Mouse (Mus musculus) gonadal fat pad, adult 2 months (tissue): Measurements from ENCODE around the gene Dusp1. TPM values are rescaled to one million over a fixed set of nuclear protein-coding genes. Genes with fewer than 3 reads are reported as not detected.

Source experiments
- DNase-seq: peaks from one replicate; pipeline ENCODE4 v3.0.0-alpha.2; 2012; ENCODE audit warnings: low read depth
- polyA plus RNA-seq: library from polyadenylated mRNA; depleted of rRNA; stranded (reverse); fragments of >200 nt; gene quantifications from 2 replicates; pipeline ENCODE4 v1.2.3, GENCODE M21; 2012

Dusp1 gene
- polyA plus RNA-seq, 1 experiment: 85.9 TPM

DNA sequence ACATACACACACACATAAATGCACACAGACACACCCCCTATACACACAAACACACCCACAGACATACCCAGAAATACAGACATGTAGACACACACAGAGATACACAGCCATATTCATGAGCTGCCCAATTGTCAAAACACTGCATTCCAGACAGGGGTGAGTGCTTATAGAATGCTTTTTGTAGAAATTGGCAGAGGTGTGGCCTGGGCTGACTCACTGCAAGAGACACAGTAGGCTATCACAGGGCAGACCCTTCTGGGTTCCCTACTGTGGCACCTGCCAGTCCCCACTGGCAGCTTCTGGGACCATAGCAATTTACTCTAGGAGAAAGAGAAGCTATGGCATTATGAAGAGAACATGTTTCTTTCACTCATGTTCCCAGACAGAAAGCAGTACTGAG is 37.6 kb downstream of the Dusp1 start:
- DNase-seq: no peak

DNA sequence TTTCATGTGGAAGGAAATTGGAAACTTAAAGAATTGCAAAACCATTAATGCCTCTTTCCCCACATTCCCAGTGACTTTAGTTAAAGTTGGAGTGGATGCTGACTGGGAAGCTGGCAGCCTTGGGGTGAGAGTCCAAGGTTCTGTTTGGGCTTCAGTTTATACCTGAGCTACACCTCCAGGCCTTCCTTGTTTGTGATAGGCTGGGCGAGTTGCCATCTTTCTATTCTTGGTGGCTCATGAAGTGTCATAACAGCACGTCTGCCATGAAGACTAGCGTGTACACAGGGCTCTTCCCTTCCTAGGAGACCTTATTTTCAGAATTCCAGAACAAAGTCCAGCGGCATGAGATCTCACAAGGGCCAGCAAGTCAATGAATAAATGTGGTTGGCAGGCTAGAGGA is 39.2 kb downstream of the Dusp1 start:
- DNase-seq: no peak

DNA sequence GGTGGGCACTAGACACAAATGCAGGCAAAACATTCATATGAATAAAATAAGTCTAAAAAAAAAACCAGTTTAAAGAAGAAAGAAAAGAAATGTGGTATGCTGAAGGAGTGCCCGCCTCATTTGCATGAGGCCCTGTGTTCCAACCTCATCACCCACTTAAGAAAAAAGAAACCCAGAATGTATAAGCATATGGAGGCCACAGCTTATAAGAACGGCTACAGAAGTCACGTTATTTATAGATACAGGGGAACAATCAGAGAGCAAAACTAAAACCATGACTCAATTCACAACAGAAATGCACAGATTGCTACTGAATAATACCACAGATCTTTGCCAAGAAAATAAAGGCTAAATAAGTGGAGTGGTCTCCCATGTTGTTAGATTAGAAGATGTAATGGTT is 43.6 kb downstream of the Dusp1 start:
- DNase-seq: no peak

DNA sequence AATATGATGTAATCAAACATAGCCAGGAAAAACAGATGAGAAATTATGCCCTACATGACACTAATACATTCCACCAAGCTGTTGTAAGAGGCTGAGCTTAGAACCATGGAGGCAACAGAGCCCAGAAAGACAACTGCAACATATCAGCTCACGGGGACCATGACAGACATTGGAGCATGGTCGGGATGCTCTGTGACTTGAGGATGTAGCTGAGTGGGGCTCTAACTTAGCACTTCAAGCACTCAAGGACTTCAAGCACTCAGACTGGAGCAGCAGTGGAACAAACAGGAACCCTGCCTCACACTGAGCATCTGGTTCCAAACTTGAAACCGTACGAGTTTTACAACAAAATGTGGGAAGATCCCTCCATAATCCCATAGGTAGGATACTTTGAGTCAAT is 46.3 kb downstream of the Dusp1 start:
- DNase-seq: no peak

DNA sequence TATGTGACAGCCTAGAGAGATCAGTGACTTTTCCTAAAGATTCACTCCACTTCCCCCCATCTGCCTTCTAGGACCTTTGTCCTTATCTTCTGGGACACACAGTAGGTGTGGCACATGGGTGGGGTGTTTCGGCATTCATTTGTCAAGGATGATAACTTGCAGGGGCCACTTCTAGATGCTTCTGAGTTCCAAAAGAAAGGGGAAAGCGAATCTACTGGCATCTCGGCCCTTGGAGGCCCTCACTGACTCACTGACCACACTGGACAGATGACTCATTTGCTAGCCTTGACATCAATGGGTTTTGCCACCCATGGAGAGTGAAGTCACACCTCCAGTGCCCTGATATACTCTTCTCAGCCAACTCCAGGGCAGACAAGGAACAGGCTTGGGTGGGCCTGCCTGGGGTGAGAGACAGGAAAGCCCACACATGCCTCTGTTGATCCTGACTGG is 47.3 kb downstream of the Dusp1 start:
- no peak for DNase-seq

DNA sequence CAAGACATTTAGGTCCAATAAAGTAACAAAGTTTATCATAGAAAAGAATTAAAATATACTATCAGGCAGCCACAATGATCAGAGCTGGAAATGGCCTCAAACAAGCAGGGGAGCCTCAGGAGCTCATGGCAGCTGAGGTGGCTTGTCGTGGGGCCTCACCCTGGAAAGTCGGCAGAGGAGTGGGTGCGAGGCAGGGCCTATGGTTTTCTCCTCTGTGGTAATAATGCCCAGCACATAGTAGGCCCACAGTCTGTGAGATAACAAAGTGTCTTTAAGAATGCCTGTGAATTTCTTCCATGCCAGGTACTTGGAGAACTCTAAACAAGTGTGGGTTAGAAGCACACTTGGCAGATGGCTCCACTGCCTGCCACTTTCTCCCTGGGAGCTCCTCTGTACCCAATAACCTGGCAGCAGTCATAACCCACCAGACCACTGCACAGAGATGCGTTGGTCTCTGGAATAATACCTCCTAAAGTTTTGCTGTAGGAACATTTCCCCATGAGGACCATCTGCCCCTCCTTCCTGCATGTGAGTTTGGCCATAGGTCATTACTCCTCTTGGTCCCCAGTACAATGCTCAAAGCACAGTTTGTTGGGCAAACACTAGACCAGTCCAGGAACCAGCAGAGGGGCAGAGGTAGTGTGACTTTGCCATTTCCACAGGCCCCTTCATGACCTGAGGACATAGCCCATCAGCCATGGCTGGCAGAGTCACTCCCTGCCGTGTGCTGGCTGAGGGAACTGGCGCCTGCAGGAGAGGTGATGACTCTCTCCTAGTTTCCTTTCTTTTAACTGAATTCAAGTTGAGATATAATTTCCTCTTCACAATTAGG is 48.3 kb downstream of the Dusp1 start:
- DNase-seq: no peak

DNA sequence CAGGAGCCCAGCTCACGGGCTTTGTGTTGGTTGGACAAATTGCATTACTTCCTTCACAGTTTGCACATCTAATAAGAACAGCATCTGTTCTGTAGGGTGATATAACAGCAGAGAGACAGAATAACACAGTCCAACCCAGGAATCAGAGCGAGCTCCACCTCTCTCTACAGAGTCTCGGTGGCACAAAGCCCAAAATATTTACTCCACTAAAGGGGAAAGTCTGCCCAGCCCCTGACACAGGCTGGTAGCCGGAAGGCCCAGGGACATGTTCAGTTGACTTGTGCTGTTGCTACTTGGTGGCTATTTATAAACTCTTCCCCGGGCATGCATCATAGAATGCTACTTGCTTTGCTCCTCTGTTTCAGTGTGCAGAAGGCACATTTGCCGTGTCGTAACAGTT is 49.0 kb downstream of the Dusp1 start:
- no peak for DNase-seq

DNA sequence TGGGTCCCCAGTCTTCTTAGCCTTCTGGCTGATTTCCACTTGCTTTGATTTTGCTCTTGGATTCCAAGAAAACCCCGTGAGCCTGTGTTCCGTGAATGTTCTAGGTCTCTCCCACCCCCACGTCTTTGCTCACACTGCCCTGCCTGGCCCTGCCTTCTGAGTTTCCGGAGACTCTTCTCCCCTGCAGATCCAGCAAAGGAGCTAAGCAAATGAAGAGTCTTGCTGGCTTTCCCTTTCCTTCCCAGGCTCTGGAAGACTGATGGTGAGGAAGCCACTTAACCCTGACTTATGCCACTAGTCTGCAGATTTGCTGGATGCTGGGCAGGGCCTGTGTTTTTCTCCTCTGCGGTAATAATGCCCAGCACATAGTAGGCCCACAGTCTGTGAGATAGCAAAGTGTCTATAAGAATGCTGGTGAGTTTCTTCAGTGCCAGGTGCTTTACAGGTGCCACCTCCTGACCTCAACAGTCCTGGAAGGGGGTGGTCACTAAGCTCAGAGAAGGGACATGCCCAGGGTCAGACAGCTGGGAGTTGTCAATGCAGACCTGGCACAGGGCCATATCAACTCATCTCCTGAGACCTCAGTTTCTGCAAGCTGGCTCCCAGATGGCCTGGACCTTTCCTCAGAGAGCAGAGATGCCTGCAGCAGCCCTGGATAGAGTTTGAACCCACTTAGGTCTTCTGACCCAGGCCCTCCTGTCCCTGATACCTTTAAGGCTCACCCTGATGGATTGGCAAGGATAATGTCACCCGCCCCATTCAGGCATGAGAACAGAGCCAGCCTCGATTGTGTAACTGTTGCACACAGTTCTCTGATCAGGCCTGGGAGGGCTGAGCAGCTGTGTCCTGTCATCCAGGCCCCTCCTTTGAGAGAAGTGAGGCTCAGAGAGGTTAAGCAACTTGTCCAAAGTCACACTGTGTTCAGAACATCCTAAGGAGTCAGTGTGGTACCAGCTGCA is 49.8 kb downstream of the Dusp1 start:
- no peak for DNase-seq

DNA sequence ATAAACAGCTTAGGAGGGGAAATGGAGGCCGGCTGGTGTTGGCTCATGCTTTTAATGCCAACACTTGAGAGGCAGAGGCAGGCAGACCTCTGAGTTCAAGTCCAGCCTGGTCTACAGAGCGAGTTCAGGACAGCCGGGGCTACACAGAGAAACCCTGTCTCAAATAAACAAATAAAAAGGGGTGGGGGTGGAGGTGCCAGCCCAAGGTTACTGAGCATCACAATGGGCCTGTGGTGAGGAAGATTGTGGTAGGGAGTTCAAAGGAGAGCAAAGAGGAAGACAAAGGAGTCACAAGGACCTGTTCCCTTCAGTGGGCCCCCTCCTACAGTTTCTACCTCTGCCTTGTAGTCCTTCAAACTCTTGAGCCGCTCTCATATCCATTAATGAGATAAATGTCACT is 50.7 kb downstream of the Dusp1 start:
- DNase-seq: no peak

DNA sequence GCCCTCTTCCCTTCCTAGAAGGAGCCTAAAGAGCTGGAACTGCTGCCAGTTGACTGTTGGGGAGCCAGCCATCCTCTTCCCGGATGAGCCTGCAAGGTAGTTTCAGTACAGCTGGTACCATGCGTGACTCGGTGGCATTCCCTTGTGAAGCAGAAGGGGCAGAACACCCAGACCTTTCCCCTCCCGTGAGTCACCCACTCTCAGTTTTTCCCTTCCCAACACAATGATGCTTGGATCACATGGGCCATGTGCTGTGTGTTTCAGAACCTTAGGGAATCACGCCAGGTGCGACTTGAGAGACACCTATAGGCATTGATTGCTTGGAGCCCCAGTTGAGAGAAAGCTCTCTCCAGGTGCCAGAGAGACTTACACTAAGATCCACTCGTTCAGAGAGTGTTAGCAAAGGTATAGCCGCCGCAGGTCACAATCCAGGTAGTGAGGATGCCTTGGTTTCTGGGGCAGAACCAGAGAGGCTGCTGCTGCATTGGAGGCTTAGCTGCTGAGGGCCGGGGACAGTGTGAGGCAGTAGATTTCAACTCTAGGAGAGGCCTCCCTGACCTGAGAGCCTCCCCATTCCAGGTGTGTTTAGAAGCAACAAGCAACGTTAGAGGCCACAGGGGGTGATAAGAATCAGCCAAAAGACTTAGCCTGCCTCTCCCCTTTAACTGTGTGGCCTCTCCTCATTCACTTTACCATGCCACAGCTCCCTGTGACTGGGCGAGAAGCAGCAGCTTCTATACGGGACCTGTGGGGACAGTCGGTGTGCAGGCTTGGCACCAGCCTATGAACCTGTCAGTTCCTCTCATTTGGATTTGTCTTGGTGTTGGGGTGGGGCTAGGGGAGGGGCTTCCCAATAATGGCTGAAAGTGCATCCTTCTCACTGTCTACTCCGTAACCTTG is 51.5 kb downstream of the Dusp1 start:
- DNase-seq: no peak

DNA sequence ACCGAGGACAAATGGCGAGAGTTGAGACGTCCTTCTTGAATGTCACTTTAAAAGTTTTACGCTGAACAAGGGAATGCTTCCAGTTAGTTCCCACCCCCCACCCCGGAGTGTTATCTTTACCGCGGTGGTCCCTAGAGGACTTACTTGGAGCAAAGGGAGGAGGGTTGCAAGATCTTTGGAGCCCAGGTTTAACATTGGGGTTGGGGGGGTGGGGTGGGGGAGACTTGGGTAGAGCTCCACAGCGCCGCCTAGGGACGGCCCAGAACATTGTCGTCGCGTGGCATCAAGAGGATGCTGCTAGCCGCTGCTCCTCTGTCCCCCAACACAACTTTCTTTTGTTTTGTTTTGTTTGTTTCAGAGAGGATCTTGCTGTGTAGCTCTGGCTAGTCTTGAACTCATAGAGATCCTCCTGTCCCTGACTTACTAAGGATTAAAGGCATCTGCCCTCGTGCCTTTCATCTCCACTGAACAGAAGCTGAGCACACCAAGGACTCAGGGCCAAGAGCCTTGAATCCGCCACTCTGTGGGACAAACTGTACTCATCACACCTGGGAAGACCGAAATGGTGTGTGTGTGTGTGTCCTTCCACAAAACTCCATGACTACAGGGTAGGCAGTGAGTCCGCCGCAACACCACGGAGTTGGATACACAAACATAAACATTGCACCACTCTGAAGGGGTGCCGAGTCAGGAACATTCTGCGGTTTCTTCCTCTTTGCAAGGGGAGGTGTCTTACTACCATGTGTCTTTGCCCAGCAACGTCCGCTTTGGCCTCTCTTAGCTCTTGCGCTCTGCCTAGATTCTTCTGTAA is 52.8 kb downstream of the Dusp1 start:
- no peak for DNase-seq

DNA sequence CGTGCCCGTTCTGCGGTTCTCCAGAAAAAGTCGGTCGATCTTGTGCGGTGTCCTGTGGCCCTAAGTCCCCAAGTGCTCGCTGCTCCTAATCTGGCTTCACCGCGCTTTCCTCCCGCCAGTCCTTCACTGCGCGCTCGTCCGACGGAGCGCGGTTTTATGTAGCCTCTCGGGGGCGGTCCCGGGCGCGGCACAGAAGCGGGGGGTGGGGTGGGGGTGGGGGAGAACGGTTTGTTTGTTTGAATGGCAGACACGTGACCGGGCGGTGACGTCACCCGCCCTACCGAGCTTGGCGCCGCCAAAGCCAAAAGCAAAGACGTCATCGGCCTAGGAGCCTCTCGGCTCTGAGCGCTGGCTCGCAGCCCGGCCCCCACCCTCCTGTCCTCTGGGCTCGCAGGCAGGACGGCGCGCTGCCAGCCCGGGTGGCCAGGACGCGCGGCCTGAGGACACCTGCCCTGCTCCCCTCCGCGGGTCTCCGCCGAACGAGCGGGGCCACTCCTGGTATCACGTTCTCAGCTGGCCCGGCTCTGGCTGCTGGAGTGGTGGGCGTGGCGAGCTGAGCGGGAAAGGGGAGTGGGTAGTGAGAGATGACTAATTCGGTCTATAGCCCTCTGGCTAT is 53.5 kb downstream of the Dusp1 start:
- peak; percentile 31 for DNase-seq

DNA sequence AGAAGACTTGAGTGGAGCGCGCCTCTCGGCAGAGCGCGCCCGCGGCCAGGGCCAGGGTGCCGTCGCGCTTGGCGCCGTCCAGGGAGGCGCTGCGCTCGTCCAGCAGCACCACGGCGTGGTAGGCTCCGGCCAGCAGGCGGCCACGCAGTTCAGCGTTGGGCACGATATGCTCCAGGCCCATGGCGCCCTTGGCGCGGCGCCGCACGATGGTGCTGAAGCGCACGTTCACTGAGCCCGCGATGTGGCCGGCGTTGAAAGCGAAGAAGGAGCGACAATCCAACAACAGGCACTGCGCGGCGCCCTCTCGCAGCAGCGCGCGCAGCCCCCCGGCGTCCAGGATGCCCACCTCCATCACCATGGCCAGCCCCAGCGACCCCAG is 54.0 kb downstream of the Dusp1 start:
- DNase-seq: no peak

DNA sequence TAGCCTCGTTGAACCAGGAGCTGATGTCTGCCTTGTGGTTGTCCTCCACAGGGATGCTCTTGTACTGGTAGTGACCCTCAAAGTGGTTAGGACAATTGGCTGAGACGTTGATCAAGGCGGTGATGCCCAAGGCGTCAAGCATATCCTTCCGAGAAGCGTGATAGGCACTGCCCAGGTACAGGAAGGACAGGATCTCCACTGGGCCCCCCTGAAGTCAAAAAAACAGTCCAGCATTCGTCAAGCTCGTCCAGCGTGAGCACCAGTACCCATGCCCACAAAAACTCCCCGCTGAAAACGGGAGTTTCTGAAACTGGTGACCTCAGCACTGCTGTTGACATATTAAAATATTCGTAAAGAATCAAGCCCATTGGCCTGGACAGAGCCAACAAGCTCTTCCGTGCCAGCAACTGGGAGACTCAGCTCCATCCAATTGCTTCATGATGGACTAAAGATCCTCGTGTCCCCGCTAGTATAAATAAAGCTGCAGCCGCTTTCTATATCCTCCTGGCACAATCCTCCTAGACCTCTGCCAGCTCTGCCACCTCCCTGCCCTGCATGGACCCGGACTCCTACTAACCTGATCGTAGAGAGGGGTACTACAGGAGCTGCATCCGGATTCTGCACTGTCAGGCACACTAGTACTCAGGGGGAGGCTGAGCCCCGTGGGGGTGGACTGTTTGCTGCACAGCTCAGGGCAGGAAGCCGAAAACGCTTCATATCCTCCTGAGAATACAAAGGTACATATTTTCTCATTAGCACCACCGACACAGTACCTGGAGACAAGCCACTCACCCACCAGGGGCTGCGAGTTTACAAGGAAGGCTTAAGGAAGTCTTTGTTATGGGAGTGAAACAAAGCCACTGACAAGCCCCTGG is 54.7 kb downstream of the Dusp1 start:
- peak; percentile 38 for DNase-seq

DNA sequence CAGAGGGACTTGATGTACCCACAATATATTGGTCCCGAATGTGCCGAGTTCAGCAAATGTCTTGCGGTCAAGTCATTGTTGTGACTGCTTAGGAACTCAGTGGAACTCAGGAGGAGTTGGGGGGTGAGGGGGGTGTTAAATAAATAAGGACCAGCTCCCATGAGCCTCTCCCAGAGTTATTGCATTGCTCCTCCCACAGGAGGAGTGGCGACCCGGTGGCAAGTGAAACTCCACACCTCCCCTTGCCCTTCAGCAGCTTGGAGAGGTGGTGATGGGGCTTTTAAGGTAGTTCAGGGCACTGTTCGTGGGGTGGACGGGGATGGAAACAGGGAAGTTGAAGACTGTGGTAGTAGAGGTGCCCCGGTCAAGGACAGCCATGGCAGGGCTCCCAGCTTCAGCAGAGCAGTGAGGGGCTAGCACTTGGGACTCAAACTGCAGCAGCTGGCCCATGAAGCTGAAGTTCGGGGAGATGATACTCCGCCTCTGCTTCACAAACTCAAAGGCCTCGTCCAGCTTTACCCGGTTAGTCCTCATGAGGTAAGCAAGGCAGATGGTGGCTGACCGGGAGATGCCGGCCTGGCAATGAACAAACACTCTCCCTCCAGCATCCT is 55.8 kb downstream of the Dusp1 start:
- DNase-seq: no peak

DNA sequence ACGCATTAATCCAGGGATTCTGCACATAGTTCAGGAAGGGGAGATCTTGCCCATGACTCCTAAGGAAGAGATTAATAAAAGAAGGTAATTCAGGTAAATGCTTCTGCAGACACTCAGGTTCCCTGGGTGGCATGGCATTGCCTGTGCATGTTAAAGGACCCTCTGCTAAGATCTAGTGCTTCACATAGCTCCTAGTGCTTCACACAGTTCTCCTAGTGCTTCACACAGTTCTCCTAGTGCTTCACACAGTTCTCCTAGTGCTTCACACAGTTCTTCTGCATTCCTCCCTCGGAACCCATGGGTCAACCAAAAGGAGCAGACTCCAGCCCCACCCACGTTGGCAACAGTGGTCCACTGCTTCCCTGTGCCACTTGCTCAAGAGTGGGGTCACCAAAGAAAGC is 56.7 kb downstream of the Dusp1 start:
- DNase-seq: no peak

DNA sequence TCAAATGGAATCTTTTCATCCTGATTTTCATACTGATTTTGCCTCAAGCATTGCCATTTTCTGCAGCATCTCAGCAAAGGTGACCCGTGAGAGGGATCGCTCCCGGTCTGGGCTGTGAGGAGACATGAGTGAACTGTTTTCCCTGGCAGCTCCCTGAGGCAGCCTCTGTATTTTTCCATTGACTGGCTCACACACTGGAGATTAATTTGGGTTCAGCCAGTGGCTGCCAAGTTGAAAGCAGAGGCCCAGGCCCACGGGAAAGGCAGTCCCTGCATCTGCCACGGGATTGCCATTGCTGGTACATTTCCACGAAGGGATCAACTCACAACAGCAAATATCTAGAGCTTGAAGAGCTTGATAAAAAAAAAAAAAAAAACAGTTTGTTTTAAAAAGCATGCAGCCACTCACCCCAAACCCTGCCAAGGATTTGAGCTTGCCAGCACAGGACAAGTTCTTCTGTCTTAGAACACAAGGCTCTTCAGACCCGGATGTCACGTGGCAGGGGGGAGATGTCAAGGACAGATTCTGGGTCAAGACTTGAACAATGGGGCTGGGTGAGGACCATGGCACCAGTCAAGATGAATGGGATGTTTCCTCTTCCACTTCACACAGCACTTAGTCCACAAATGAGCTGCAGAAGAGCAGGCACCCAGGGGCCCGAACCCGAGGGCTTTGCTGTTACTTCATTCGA is 57.8 kb downstream of the Dusp1 start:
- peak; percentile 42 for DNase-seq
